Mouse (Mus musculus) midbrain, embryonic 10.5 days (tissue): Measurements from ENCODE around the gene Iscu. TPM values are rescaled to one million over a fixed set of nuclear protein-coding genes. Genes with fewer than 3 reads are reported as not detected.
"Not testable (repeated sequence)": the region's sequence is repeated elsewhere in the genome, so short reads cannot be mapped to it uniquely, and the experiment has no call there.

Experiments
- DNase-seq: peaks from one replicate; pipeline ENCODE4 v3.0.0-alpha.2; 2017; ENCODE audit warnings: low spot score
- H3K27ac ChIP-seq: fragments of 300-500 bp; sonication (generic); replicated peaks from 2 replicates; pipeline ENCODE4 v1.5.1; 2016; ENCODE audit warnings: mild to moderate bottlenecking
- H3K27me3 ChIP-seq: fragments of 300-500 bp; sonication (generic); 2 replicates; pipeline ENCODE4 v1.6.1; 2016; ENCODE audit warnings: low read depth, mild to moderate bottlenecking; ENCODE audit not compliant: poor library complexity, severe bottlenecking
- H3K36me3 ChIP-seq: fragments of 300-500 bp; sonication (generic); 2 replicates; pipeline ENCODE4 v1.6.1; 2016; ENCODE audit warnings: mild to moderate bottlenecking, moderate library complexity
- H3K4me1 ChIP-seq: fragments of 300-500 bp; sonication (generic); 2 replicates; pipeline ENCODE4 v1.6.1; 2016
- H3K4me3 ChIP-seq: fragments of 300-500 bp; sonication (generic); 2 replicates; pipeline ENCODE4 v1.5.1; 2016; ENCODE audit warnings: mild to moderate bottlenecking, moderate library complexity
- H3K9me3 ChIP-seq: fragments of 300-500 bp; sonication (generic); replicated peaks from 2 replicates; pipeline ENCODE4 v1.6.1; 2016; ENCODE audit warnings: mild to moderate bottlenecking
- WGBS: fragments of 180-500 bp; shearing (Covaris S2); methylation state at CpG from one replicate; pipeline ENCODE4 v1.1.7; 2016; 5-methylcytosine and 5-hydroxymethylcytosine counted together
- polyA plus RNA-seq: library from polyadenylated mRNA; unstranded; fragments of >200 nt; fragmentation: Nextera tagmentation; extraction: Ambion mirVana; gene quantifications from 2 replicates; pipeline ENCODE4 v1.2.1, GENCODE M21; 2016

Gene Iscu
- polyA plus RNA-seq, 1 experiment from 2014 or later = 111 TPM

DNA sequence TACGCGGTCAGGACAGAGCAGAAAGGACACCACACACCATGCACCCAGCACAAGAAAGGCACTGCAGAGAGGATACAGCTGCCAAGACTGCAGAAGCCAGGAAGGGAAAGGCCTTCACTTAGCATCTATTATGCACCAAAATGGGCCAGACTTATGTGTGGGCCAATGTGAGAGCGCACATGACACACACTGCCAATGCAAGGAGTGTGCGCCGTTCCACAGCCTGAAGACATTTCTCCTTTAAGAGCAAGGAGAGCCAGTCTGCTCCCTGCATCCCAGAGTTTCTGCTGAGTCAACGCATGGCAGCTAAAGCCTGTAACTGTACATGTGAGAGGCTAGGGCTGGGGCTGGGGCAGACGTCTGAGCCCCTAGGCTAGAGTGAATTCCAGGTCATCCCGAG lies 3.7 kb upstream of the Iscu start:
- H3K9me3 ChIP-seq = no peaks in the 10 kb centered on the region
- H3K27ac ChIP-seq = no peak overlapping the region
- no peaks in the 10 kb centered on the region for H3K27me3 ChIP-seq
- DNase-seq = no peak
- peaks cover 36% of the 10 kb centered on the region for H3K4me1 ChIP-seq
- peaks cover 60% of the 10 kb centered on the region for H3K36me3 ChIP-seq
- 97% methylated on average over 8 of the region's 8 CpGs for WGBS
- no peak overlapping the region for H3K4me3 ChIP-seq

DNA sequence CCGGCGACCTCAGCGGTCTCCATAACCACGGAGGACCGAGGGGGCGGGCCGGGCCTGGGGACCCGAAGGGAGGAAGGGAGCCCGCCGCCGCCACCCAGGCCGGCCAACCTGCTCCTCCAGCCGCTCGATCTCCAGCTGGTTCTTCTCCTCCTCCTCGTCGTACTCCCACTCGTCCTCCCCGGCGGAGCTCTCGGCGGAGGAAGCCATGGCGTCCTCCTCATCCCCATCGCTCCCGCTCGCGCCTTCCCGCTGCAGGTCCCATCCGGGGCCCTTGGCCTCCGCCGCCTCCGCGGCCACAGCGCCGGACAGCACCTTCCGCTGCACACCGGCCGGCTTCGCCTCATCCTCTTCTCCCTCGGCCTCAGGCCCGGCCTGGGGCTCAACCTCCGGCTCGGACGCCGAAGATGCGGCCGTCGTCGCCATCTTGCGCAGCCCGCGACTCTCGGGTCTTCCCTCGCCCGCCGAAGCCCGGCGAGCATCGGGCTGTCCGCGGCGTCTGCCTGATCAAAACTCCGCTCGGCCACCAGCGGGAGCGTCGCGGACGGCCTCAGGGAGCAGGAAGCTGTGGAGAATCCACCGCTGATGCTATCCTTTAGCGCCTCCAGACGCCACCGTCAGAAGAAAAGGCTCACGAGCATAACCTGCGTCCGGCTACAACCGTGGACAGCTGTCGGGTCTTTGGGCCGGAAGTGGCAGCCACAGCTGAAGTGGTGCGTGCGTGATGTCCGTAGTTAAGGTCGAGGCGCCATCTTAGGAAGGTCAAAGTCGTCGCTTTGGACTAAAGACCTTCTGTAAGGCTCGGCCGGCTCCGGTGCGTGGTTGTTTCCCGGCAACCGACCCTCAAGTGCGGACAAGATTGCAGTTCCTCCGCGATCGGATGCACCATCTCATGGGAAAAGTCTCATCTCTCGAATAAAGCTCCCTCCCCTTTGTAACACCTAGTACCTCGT lies 1.1 kb upstream of the Iscu start:
- Histone ChIP-seq H3K27me3 (no peaks in the 10 kb centered on the region), H3K9me3 (no peaks in the 10 kb centered on the region), H3K27ac (peak overlapping the region; percentile 99), H3K36me3 (peaks cover 57% of the 10 kb centered on the region), H3K4me1 (peaks cover 39% of the 10 kb centered on the region), H3K4me3 (peak overlapping the region; percentile 84)
- peak; percentile 88 for DNase-seq
- WGBS = under 1% methylated on average over 97 of the region's 97 CpGs

DNA sequence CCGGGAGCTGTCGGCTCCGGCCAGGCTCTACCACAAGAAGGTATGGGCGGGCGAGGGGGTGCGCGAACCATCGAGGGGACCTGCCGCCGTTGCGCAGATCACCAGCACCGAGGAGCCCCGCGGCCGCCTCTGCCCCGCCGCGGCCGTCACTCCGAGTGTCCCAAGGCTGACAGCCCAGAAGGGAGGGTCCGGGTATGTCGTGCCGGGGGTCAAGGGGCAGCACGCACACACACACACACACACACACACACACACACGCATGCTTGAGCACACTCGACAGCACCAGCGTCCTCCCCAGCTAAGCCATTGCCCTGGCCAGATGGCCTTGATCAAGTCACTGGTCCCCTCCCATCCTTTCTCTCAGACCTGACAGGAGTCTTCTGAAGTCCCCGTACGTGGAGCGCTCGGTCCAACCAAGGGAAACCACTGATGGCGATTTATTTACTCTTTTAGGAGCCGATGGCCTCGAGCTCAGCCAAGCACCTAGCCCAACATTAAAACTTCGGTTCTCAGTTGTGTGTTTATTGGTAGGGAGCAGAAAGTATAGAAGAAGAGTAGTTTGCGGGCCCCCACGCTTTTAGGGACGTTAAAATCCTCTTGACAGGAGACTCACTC lies 464 bp downstream of the Iscu start:
- Histone ChIP-seq H3K4me1 (peaks cover 39% of the 10 kb centered on the region), H3K9me3 (no peaks in the 10 kb centered on the region), H3K36me3 (peaks cover 55% of the 10 kb centered on the region), H3K27ac (peak overlapping the region; percentile 99), H3K4me3 (peak overlapping the region; percentile 84), H3K27me3 (no peaks in the 10 kb centered on the region)
- 3% methylated on average over 37 of the region's 38 CpGs for whole genome bisulfite sequencing
- DNase-seq = no peak

DNA sequence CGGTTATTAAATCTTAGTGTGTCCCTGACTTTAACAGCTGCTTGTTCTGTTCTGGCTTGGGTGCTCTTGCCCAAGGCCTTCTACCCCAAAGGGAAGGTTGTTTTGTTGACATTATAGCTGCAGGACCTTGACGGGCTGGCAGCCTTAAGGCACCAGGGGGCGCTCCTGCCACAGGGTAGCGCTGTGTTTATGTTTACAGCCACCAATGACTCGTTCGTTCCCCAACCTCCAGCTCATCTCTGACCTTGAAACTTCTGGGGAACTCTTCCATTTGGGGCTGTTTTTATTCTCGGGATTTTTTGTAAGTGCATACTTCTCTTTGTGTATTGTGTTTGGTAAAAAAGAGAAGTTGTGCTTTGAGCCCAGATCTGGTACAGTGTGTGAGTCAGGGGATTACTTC lies 1.1 kb downstream of the Iscu start:
- no peak overlapping the region for H3K27ac ChIP-seq
- WGBS = 4% methylated on average over 7 of the region's 7 CpGs
- DNase-seq = peak; percentile 80
- peaks cover 38% of the 10 kb centered on the region for H3K4me1 ChIP-seq
- H3K27me3 ChIP-seq = no peaks in the 10 kb centered on the region
- peak overlapping the region; percentile 84 for H3K4me3 ChIP-seq
- peaks cover 54% of the 10 kb centered on the region for H3K36me3 ChIP-seq
- H3K9me3 ChIP-seq = no peaks in the 10 kb centered on the region

DNA sequence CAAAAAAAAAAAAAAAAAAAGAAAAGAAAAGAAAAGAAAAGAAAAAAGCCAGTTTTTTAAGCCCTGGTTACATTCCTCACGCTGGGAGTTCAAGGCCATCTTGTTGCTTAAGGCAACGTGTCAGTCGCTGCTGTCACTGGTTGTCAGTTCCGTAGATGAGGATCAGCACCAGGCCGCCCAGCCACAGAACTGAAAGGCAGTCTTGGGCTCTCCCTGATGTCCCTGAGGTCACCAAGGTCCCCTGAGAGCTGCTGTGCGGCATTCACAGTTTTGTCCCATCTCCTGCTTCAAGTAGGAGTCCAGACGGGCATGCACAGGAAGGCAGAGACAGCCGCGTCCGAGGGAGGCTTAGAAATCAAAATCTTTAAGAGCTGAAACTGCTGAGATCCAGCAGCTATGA lies 3.0 kb downstream of the Iscu start:
- peaks cover 45% of the 10 kb centered on the region for H3K36me3 ChIP-seq
- H3K27ac ChIP-seq = no peak overlapping the region
- peaks cover 6% of the 10 kb centered on the region; the same call in 1 of the 2 replicates for H3K9me3 ChIP-seq
- WGBS = 89% methylated on average over 10 of the region's 10 CpGs
- H3K4me1 ChIP-seq = peaks cover 18% of the 10 kb centered on the region
- DNase-seq = no peak
- H3K4me3 ChIP-seq = no peak overlapping the region
- H3K27me3 ChIP-seq = no peaks in the 10 kb centered on the region

DNA sequence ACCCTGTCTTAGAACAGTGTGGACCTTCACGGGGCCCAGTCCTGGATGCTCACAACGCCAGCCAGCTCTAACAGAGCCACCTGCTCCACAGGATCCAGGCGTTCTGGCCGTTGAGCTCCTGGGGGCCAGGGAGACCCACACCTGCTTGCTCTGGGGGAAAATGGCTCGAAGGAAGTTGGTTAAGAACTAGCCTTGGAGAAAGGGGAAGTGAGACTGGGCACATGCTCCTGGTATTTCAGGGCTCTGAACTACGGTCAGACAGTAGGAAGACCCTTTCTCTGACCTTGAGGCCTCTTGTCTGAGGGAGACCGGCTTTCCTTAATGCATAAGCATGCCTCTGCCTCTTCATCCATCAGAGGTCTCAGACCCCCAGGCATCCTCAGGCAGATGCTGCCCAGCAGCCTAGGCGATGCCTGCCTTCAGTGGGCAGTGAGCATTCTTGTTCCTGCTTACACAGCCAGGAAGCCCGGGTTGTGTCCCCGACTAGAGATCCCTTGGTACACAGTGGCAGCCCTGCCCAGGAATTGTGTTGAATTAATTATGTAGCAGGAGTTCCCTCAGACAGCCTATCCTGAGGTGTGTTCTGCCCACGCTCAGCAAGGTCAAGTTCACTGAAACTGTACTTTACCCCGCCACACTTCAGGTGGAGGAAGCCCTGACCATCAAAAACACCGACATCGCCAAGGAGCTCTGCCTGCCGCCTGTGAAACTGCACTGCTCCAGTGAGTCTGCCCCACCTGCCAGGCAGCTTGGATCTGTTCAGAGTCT lies 3.8 kb downstream of the Iscu start:
- Histone ChIP-seq H3K36me3 (peaks cover 45% of the 10 kb centered on the region), H3K4me1 (peaks cover 17% of the 10 kb centered on the region), H3K27me3 (no peaks in the 10 kb centered on the region), H3K4me3 (no peak overlapping the region), H3K27ac (no peak overlapping the region), H3K9me3 (peaks cover 6% of the 10 kb centered on the region; the same call in 1 of the 2 replicates)
- WGBS = 92% methylated on average over 15 of the region's 15 CpGs
- DNase-seq = no peak

DNA sequence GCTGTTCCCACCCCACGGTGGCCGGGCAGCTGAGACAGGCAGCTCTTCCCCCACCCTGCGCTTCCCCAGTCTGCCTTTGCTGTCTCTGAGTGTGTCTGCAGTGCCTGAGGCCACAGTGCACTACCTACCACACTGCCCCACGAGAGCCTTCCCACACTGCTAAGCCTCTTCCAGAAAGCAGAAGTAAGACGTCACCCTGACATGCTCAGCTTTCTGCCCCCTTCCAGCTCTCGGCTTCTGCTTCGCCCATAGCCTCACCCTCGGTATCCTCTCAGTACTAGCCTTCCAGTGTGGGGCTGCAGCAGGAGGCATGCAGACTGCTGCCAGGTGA lies 4.3 kb downstream of the Iscu start:
- peaks cover 6% of the 10 kb centered on the region; the same call in 1 of the 2 replicates for H3K9me3 ChIP-seq
- no peak for DNase-seq
- H3K27me3 ChIP-seq = no peaks in the 10 kb centered on the region
- H3K4me1 ChIP-seq = peaks cover 16% of the 10 kb centered on the region
- no peak overlapping the region for H3K27ac ChIP-seq
- peaks cover 45% of the 10 kb centered on the region for H3K36me3 ChIP-seq
- 87% methylated on average over 8 of the region's 8 CpGs for WGBS
- no peak overlapping the region for H3K4me3 ChIP-seq

DNA sequence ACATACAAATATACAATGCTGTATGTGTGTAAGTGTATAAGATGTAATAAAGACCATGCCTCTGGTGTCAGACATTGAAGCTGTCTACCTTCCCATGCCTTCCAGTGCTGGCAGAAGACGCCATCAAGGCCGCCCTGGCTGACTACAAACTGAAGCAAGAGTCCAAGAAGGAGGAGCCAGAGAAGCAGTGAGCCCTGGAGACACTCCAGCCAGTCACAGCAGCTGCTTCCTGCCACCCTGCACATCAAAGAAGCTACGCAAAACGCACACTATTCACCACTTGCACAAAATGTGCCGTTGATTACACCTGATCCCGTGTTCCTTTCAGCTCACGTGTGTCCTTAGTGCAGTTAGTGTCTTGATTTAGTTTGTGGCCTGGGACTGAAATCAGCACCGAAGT lies 5.2 kb downstream of the Iscu start:
- peaks cover 45% of the 10 kb centered on the region for H3K36me3 ChIP-seq
- peaks cover 13% of the 10 kb centered on the region for H3K4me1 ChIP-seq
- not testable (repeated sequence) for DNase-seq, H3K9me3 ChIP-seq, H3K27ac ChIP-seq, H3K27me3 ChIP-seq, H3K4me3 ChIP-seq
- 91% methylated on average over 8 of the region's 8 CpGs for WGBS

DNA sequence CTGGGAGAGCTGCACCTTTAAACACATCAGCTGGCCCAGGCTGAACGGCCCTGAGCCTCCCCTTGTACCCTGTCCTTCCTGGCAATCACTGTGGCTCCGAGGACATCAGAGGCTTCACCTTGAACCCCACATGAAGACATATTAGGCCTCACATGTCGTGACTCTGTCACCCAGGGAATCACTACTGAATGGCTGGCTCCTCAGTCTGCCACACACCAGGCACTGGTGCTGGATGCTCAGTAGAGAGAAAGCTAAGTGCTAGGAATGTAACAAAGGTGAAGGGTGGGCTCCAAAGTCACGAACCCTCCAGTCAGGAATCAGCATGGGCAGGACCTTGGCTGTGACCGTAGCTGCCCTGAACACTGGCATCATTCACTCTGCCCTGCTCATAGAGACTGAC lies 7.0 kb downstream of the Iscu start:
- H3K9me3 ChIP-seq = peaks cover 6% of the 10 kb centered on the region; the same call in 1 of the 2 replicates
- no peak for DNase-seq

DNA sequence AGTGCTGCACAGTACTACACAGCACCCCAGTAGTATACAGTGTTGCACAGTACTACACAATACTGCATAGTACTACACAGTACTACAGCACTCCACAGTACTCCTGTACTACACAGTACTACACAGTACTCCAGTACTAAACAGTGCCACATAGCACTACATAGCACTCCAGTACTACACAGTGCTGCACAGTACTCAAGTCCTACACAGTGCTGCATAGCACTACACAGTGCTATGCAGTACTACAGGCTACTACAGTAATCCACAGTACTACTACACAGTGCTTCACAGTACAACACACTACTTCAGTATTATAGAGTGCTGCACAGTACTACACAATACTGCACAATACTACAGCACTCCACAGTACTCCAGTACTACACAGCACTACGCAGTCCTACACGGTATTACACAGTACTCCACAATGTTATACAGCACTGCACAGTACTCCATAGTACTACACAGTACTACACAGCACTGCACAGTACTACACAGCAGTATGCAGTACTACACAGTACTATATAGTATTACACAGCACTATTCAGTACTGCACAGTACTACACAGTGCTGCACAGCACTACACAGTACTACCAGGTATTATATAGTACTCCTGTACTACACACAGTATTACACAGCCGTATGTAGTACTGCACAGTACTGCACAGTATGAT lies 7.7 kb downstream of the Iscu start:
- Histone ChIP-seq H3K27me3 (peaks cover 22% of the 10 kb centered on the region), H3K36me3 (peaks cover 34% of the 10 kb centered on the region), H3K27ac (no peak overlapping the region), H3K4me1 (peaks cover 7% of the 10 kb centered on the region), H3K4me3 (no peak overlapping the region), H3K9me3 (peaks cover 6% of the 10 kb centered on the region; the same call in 1 of the 2 replicates)
- WGBS = 94% methylated on average over 3 of the region's 3 CpGs
- no peak for DNase-seq

More for the DNA sequence above, 7.0 kb downstream of the Iscu start:
- Histone ChIP-seq H3K27me3 (peaks cover 21% of the 10 kb centered on the region), H3K36me3 (peaks cover 41% of the 10 kb centered on the region), H3K27ac (no peak overlapping the region), H3K4me1 (peaks cover 7% of the 10 kb centered on the region), H3K4me3 (no peak overlapping the region)
- WGBS = 80% methylated on average over 5 of the region's 5 CpGs

DNA sequence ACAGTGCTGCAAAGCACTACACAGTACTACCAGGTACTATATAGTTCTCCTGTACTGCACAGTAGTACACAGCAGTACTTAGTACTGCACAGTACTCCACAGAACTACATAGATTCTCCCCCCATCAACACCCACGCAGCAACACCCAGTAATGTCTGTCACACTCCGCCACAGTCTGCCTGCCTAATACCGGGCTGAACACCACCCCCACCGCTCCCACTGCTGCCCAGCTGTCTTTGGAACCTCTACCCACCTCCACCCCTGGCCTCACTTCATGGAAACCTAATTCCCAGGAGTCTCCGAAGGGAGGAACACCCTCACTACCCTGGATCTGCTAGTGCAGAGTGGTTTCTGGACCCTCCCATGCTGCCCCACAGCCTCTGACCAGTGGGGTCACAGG lies 8.2 kb downstream of the Iscu start:
- Histone ChIP-seq H3K4me1 (peaks cover 7% of the 10 kb centered on the region), H3K27me3 (peaks cover 22% of the 10 kb centered on the region), H3K27ac (no peak overlapping the region), H3K4me3 (no peak overlapping the region), H3K9me3 (peaks cover 6% of the 10 kb centered on the region; the same call in 1 of the 2 replicates), H3K36me3 (peaks cover 29% of the 10 kb centered on the region)
- no peak for DNase-seq
- 90% methylated on average over 5 of the region's 5 CpGs for WGBS

DNA sequence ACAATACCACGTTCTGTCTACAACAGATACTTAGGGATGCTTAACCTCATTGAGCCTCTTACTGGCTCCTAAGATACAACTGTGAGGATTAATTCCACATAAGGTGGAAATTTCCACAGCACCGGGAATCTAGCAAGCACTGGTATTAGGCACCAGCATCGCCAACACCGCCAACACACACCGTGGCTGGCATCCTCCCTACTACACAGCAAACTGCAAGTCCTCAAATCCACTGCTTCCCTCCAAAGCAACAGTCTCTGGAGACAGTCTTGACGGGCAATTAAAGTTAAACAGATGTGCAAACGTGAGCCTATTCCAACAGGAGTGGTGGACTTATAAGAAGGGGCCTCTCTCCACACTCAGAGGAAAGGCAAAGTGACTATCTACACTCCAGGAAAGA lies 8.7 kb downstream of the Iscu start:
- WGBS = 86% methylated on average over 7 of the region's 7 CpGs
- Histone ChIP-seq H3K4me3 (no peak overlapping the region), H3K27ac (no peak overlapping the region), H3K36me3 (peaks cover 24% of the 10 kb centered on the region), H3K27me3 (peaks cover 22% of the 10 kb centered on the region), H3K4me1 (peaks cover 7% of the 10 kb centered on the region), H3K9me3 (peaks cover 6% of the 10 kb centered on the region; the same call in 1 of the 2 replicates)
- DNase-seq = no peak
